ENCODE assay signal across 9 mouse cellular contexts in the genomic region with DNA sequence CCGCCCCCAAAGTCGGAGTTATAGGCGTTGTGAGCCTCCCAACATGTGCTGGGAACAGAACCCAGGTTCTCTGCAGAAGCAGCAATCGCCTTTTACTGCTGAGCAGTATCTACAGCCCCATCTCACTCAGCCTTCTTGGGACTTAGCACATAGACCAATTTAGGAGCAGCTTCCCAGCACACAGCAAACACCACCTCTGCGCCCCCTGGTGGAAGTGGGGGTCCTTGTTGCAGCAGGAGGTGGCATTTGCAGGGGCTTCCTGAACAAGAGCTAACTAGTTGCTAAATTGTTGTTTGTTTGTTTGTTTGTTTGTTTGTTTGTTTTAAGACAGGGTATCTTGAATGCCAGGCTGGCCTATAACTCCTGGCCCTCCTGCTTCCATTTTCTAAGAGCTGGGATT. TPM values are rescaled to one million over a fixed set of nuclear protein-coding genes. Genes with fewer than 3 reads are reported as not detected.
DNase-seq lines count a peak whose midpoint lies in the region; ATAC-seq and TF ChIP-seq lines count a peak whose summit lies in the region.
"Had no signal": no experiment of that assay in that cellular context is flagged by ENCODE, and none has a peak within 500 bp of the region (broad histone marks: within the 10 kb centered on the region; RNA-seq: fewer than 3 reads in every experiment).

No protein-coding gene starts in this region.

- peak; percentile 75 for TF ChIP-seq CTCF in hindbrain, postnatal 0 days (IDR thresholded peaks at IDR 0.05; ENCODE audit: low read depth)

- no peaks in the 10 kb centered on the region for H3K36me3 ChIP-seq in hindbrain, postnatal 0 days (ENCODE audit: insufficient read depth, low read length)
- no peaks in the 10 kb centered on the region for H3K36me3 ChIP-seq in hindbrain, embryonic 14.5 days (replicated peaks; ENCODE audit: control insufficient read depth, insufficient read depth)
- no peaks in the 10 kb centered on the region for H3K36me3 ChIP-seq in neural tube, embryonic 11.5 days (ENCODE audit: control insufficient read depth, insufficient read depth, low read length)

- no peak overlapping the region for H3K27ac ChIP-seq in hindbrain, postnatal 0 days
- no peak overlapping the region for H3K27ac ChIP-seq in hindbrain, embryonic 14.5 days
- no peak overlapping the region for H3K27ac ChIP-seq in neural tube, embryonic 11.5 days (ENCODE audit: low read depth, low read length)

- H3K4me1 ChIP-seq in hindbrain, postnatal 0 days (ENCODE audit: insufficient read depth, low read length): no peaks in the 10 kb centered on the region
- no peaks in the 10 kb centered on the region for H3K4me1 ChIP-seq in hindbrain, embryonic 14.5 days (replicated peaks; ENCODE audit: control insufficient read depth, insufficient read depth, low read length)
- H3K4me1 ChIP-seq in neural tube, embryonic 11.5 days (ENCODE audit: control insufficient read depth, insufficient read depth, low read length): no peaks in the 10 kb centered on the region

- H3K4me3 ChIP-seq in hindbrain, postnatal 0 days (ENCODE audit: low read length): no peak overlapping the region
- H3K4me3 ChIP-seq in hindbrain, embryonic 14.5 days (replicated peaks; ENCODE audit: low read length): no peak overlapping the region
- H3K4me3 ChIP-seq in neural tube, embryonic 11.5 days (ENCODE audit: low read depth, low read length): no peak overlapping the region

- H3K9ac ChIP-seq in hindbrain, postnatal 0 days (replicated peaks; ENCODE audit: low read length): no peak overlapping the region
- no peak overlapping the region for H3K9ac ChIP-seq in hindbrain, embryonic 14.5 days
- H3K9ac ChIP-seq in neural tube, embryonic 11.5 days (ENCODE audit: low read length): no peak overlapping the region

- 30% methylated on average over 5 of the region's 5 CpGs for WGBS in hindbrain, postnatal 0 days
- WGBS in hindbrain, embryonic 14.5 days: 30% methylated on average over 5 of the region's 5 CpGs
- 21% methylated on average over 5 of the region's 5 CpGs for WGBS in neural tube, embryonic 11.5 days

- peak; percentile 62 for DNase-seq in hindbrain, postnatal 0 days (ENCODE audit: low spot score)
- no peak for DNase-seq in hindbrain, embryonic 14.5 days (ENCODE audit: low spot score)
- DNase-seq in A20 (ENCODE audit: low read depth, low spot score) (peak; percentile 47), MN1 (ENCODE audit: low spot score) (peak; percentile 79)
- DNase-seq in embryo, embryonic 10.5 days (ENCODE audit: low spot score): peak; percentile 81
- DNase-seq in kidney, postnatal 36 days: peak; percentile 59 to 90
- peak; percentile 78 for DNase-seq in neural tube, embryonic 11.5 days (ENCODE audit: low spot score)
- DNase-seq in urinary bladder, postnatal 25 days (ENCODE audit: low spot score): peak; percentile 74

- no peak overlapping the region for H3K4me2 ChIP-seq in hindbrain, postnatal 0 days (ENCODE audit: low read depth, low read length)
- H3K4me2 ChIP-seq in hindbrain, embryonic 14.5 days (replicated peaks): no peak overlapping the region
- no peak overlapping the region for H3K4me2 ChIP-seq in neural tube, embryonic 11.5 days (ENCODE audit: low read depth)

- H3K9me3 ChIP-seq in hindbrain, postnatal 0 days (ENCODE audit: low read length): no peaks in the 10 kb centered on the region
- H3K9me3 ChIP-seq in hindbrain, embryonic 14.5 days (ENCODE audit: control insufficient read depth, low read length): 0 out of 2 replicates have a peak, but pooled peaks cover 4% of the 10 kb centered on the region
- H3K9me3 ChIP-seq in neural tube, embryonic 11.5 days (ENCODE audit: control insufficient read depth, low read length): no peaks in the 10 kb centered on the region

- no peak for ATAC-seq in hindbrain, postnatal 0 days
- no peak for ATAC-seq in hindbrain, embryonic 14.5 days (ENCODE audit: low FRiP score)
- no peak for ATAC-seq in neural tube, embryonic 11.5 days (ENCODE audit: insufficient read depth, low FRiP score, low TSS enrichment)

- 0 out of 2 replicates have a peak, but pooled peaks cover 11% of the 10 kb centered on the region for H3K27me3 ChIP-seq in hindbrain, postnatal 0 days (ENCODE audit: insufficient read depth, low read length)
- peaks cover 9% of the 10 kb centered on the region; the same call in 1 of the 2 replicates for H3K27me3 ChIP-seq in hindbrain, embryonic 14.5 days (ENCODE audit: control insufficient read depth, insufficient read depth, low read length)
- H3K27me3 ChIP-seq in neural tube, embryonic 11.5 days (ENCODE audit: control insufficient read depth, insufficient read depth, low read length): no peaks in the 10 kb centered on the region

RNA-seq across cellular contexts. Expression of gene Atp6v1b1, which starts 11.7 kb away (rescaled TPM):
- total RNA-seq in hindbrain, postnatal 0 days (2014; rRNA removed): not detected in 2 replicates
- polyA plus RNA-seq in hindbrain, postnatal 0 days (2015; fragmentation: Nextera tagmentation; extraction: Ambion mirVana): not detected in 2 replicates
- polyA plus RNA-seq in hindbrain, embryonic 14.5 days (2014; fragmentation: Nextera tagmentation; extraction: Ambion mirVana): not detected in 2 replicates
- polyA plus RNA-seq in neural tube, embryonic 11.5 days (2014; fragmentation: Nextera tagmentation; extraction: Ambion mirVana): not detected in 2 replicates

RNA-seq across cellular contexts. Expression of gene Vax2, which starts 20.1 kb away (rescaled TPM):
- not detected in 2 replicates for total RNA-seq in hindbrain, postnatal 0 days (2014; rRNA removed)
- polyA plus RNA-seq in hindbrain, postnatal 0 days (2015; fragmentation: Nextera tagmentation; extraction: Ambion mirVana): not detected in 2 replicates
- not detected in 2 replicates for polyA plus RNA-seq in hindbrain, embryonic 14.5 days (2014; fragmentation: Nextera tagmentation; extraction: Ambion mirVana)
- polyA plus RNA-seq in neural tube, embryonic 11.5 days (2014; fragmentation: Nextera tagmentation; extraction: Ambion mirVana): not detected in 2 replicates
- polyA plus RNA-seq: frontal cortex, adult 2 months had no signal

RNA-seq across cellular contexts. Expression of gene Ankrd53, which starts 31.3 kb away (rescaled TPM):
- not detected in 2 replicates for total RNA-seq in hindbrain, postnatal 0 days (2014; rRNA removed)
- polyA plus RNA-seq in hindbrain, postnatal 0 days (2015; fragmentation: Nextera tagmentation; extraction: Ambion mirVana): 0.10 TPM in 1 of 2 replicates, not detected in the other
- polyA plus RNA-seq in hindbrain, embryonic 14.5 days (2014; fragmentation: Nextera tagmentation; extraction: Ambion mirVana): not detected in 2 replicates
- polyA plus RNA-seq in neural tube, embryonic 11.5 days (2014; fragmentation: Nextera tagmentation; extraction: Ambion mirVana): 0.26 TPM in 1 of 2 replicates, not detected in the other
- polyA plus RNA-seq: frontal cortex, adult 2 months had no signal

RNA-seq across cellular contexts. Expression of gene Tex261, which starts 44.5 kb away (rescaled TPM):
- total RNA-seq in hindbrain, postnatal 0 days (2014; rRNA removed): 44.5 and 56.6 TPM in 2 replicates
- 78.3 and 81.1 TPM in 2 replicates for polyA plus RNA-seq in hindbrain, postnatal 0 days (2015; fragmentation: Nextera tagmentation; extraction: Ambion mirVana)
- 49.2 and 58.4 TPM in 2 replicates for polyA plus RNA-seq in hindbrain, embryonic 14.5 days (2014; fragmentation: Nextera tagmentation; extraction: Ambion mirVana)
- polyA plus RNA-seq in neural tube, embryonic 11.5 days (2014; fragmentation: Nextera tagmentation; extraction: Ambion mirVana): 56.7 and 57.7 TPM in 2 replicates

RNA-seq across cellular contexts. Expression of gene Cd207, which starts 53.5 kb away (rescaled TPM):
- not detected in 2 replicates for total RNA-seq in hindbrain, postnatal 0 days (2014; rRNA removed)
- polyA plus RNA-seq in hindbrain, postnatal 0 days (2015; fragmentation: Nextera tagmentation; extraction: Ambion mirVana): not detected in 2 replicates
- polyA plus RNA-seq in hindbrain, embryonic 14.5 days (2014; fragmentation: Nextera tagmentation; extraction: Ambion mirVana): not detected in 2 replicates
- polyA plus RNA-seq in neural tube, embryonic 11.5 days (2014; fragmentation: Nextera tagmentation; extraction: Ambion mirVana): not detected in 2 replicates
